Mouse (Mus musculus) thymus, adult 2 months (tissue): ENCODE measurements around the gene Trpv3. TPM values are rescaled to one million over a fixed set of nuclear protein-coding genes. Genes with fewer than 3 reads are reported as not detected.
"Not testable (repeated sequence)": the region's sequence is repeated elsewhere in the genome, so short reads cannot be mapped to it uniquely, and the experiment has no call there.

Source experiments
- DNase-seq: peaks from one replicate; pipeline ENCODE4 v3.0.0; 2021
- H3K27ac ChIP-seq: fragments of 200-500 bp; 2 replicates; pipeline ENCODE4 v1.5.1; 2012; ENCODE audit warnings: low read length, control low read depth; ENCODE audit not compliant: control insufficient read depth, insufficient read depth
- H3K27me3 ChIP-seq: fragments of 200-500 bp; 2 replicates; pipeline ENCODE4 v1.6.1; 2012; ENCODE audit warnings: mild to moderate bottlenecking, low read length, moderate library complexity, mixed read lengths; ENCODE audit not compliant: control insufficient read depth, insufficient read depth
- H3K36me3 ChIP-seq: fragments of 200-500 bp; 2 replicates; pipeline ENCODE4 v1.6.1; 2012; ENCODE audit warnings: mild to moderate bottlenecking, low read length, moderate library complexity; ENCODE audit not compliant: control insufficient read depth, insufficient read depth
- H3K4me1 ChIP-seq: fragments of 200-500 bp; replicated peaks from 2 replicates; pipeline ENCODE4 v1.6.1; 2012; ENCODE audit warnings: low read length; ENCODE audit not compliant: control insufficient read depth, insufficient read depth
- H3K4me3 ChIP-seq: fragments of 200-500 bp; 2 replicates; pipeline ENCODE4 v1.5.1; 2012; ENCODE audit warnings: mild to moderate bottlenecking, low read length, control low read depth, moderate library complexity; ENCODE audit not compliant: control insufficient read depth, insufficient read depth
- CTCF ChIP-seq: fragments of 200-500 bp; IDR thresholded peaks from 2 replicates; pipeline ENCODE4 v1.5.1; 2012; ENCODE audit warnings: mild to moderate bottlenecking, control low read depth, low read length, moderate library complexity, borderline replicate concordance; ENCODE audit not compliant: control insufficient read depth, poor library complexity, insufficient read depth; ENCODE audit errors: extremely low read depth
- POLR2A ChIP-seq: fragments of 200-500 bp; IDR thresholded peaks from 2 replicates; pipeline ENCODE4 v1.6.1; 2012; ENCODE audit warnings: mild to moderate bottlenecking, low read length, control low read depth, moderate library complexity; ENCODE audit not compliant: control insufficient read depth, poor library complexity, insufficient read depth; ENCODE audit errors: extremely low read depth
- WGBS: fragments of 180-500 bp; shearing (Covaris S2); methylation state at CpG from one replicate; pipeline ENCODE4 v1.1.7; 2018; 5-methylcytosine and 5-hydroxymethylcytosine counted together
- polyA plus RNA-seq: library from polyadenylated mRNA; depleted of rRNA; stranded (reverse); fragments of >200 nt; gene quantifications from 2 replicates; pipeline ENCODE4 v1.2.3, GENCODE M21; 2012

Gene Trpv3
- polyA plus RNA-seq, 1 experiment, result 0.19 TPM

- Histone ChIP-seq H3K4me1 (no peaks in the 10 kb centered on the region), H3K27me3 (no peaks in the 10 kb centered on the region), H3K4me3 (no peak overlapping the region), H3K27ac (no peak overlapping the region), H3K36me3 (no peaks in the 10 kb centered on the region)
- 85% methylated on average over 9 of the region's 9 CpGs for WGBS
- TF ChIP-seq POLR2A (no peak), CTCF (no peak)
- DNase-seq, result no peak
Measured at GRCm38 (mm10) chr11:73283369-73283768, 16.2 kb downstream of the Trpv3 start.

DNA sequence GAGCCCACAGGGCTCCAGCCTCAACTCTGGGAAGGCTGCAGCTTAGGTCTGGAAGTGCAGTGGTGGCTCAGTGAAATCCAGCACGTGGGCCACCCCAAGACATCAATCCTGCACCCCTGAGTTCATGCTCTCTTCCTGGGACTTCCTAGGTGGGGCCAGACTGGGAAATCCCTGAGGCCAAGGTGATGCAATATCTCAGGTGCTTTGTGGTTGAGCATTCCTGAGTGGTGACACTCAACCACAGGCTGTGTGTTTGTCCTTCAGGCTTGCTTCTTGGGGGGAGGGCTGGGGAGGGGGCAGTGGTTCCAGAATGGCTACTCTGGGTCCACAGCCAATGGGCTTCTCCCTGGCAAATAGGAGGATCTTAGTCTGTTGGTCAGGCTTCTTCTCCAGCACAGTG is 16.7 kb downstream of the Trpv3 start:
- 35% methylated on average over 1 of the region's 1 CpGs for WGBS

DNA sequence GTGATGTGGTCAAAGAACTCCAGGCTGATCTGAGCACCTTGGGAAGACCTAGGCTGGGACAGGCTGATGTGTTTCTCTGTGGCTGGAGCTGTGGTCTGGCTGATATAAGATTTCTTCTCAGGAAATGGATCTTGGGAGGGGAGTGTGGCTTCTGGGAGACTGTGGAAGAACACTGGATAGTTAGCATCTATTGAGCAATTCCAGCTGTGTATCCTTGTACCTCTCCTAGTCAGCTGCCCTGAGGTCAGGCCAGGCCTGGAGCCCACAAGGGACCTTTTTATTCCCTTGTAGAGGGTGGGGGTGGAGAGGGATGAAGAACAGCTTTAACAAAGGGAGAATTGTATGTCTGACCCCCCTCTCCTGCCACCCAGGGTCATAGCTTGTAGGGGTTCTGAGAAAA is 17.2 kb downstream of the Trpv3 start:
- TF ChIP-seq CTCF, result no peak
- TF ChIP-seq POLR2A, result no peak
- no peak overlapping the region for H3K4me3 ChIP-seq
- no peaks in the 10 kb centered on the region for H3K4me1 ChIP-seq
- H3K36me3 ChIP-seq, result no peaks in the 10 kb centered on the region
- H3K27ac ChIP-seq, result no peak overlapping the region
- no peaks in the 10 kb centered on the region for H3K27me3 ChIP-seq
- no peak for DNase-seq

More for the DNA sequence above, 16.7 kb downstream of the Trpv3 start:
- Histone ChIP-seq H3K4me3 (no peak overlapping the region), H3K36me3 (no peaks in the 10 kb centered on the region), H3K27me3 (no peaks in the 10 kb centered on the region), H3K4me1 (no peaks in the 10 kb centered on the region), H3K27ac (no peak overlapping the region)
- TF ChIP-seq CTCF (no peak), POLR2A (no peak)
- no peak for DNase-seq

- no peak overlapping the region for H3K27ac ChIP-seq
- H3K36me3 ChIP-seq, result no peaks in the 10 kb centered on the region
- H3K27me3 ChIP-seq, result no peaks in the 10 kb centered on the region
- H3K4me1 ChIP-seq, result no peaks in the 10 kb centered on the region
- TF ChIP-seq POLR2A, result no peak
- WGBS, result 83% methylated on average over 1 of the region's 1 CpGs
- no peak overlapping the region for H3K4me3 ChIP-seq
- DNase-seq, result no peak
Measured at GRCm38 (mm10) chr11:73289621-73290020, 22.4 kb downstream of the Trpv3 start.

- Histone ChIP-seq H3K4me1 (no peaks in the 10 kb centered on the region), H3K4me3 (no peak overlapping the region), H3K36me3 (no peaks in the 10 kb centered on the region), H3K27ac (no peak overlapping the region), H3K27me3 (no peaks in the 10 kb centered on the region)
- no peak for TF ChIP-seq POLR2A
- DNase-seq, result no peak
- 69% methylated on average over 2 of the region's 2 CpGs for WGBS
Measured at GRCm38 (mm10) chr11:73303123-73303522, 35.9 kb downstream of the Trpv3 start.

- TF ChIP-seq POLR2A (no peak), CTCF (no peak)
- Histone ChIP-seq H3K4me3 (no peak overlapping the region), H3K36me3 (no peaks in the 10 kb centered on the region), H3K27me3 (no peaks in the 10 kb centered on the region), H3K4me1 (no peaks in the 10 kb centered on the region), H3K27ac (no peak overlapping the region)
- 72% methylated on average over 3 of the region's 3 CpGs for WGBS
- DNase-seq, result no peak
Measured at GRCm38 (mm10) chr11:73315961-73316360, 48.8 kb downstream of the Trpv3 start.

DNA sequence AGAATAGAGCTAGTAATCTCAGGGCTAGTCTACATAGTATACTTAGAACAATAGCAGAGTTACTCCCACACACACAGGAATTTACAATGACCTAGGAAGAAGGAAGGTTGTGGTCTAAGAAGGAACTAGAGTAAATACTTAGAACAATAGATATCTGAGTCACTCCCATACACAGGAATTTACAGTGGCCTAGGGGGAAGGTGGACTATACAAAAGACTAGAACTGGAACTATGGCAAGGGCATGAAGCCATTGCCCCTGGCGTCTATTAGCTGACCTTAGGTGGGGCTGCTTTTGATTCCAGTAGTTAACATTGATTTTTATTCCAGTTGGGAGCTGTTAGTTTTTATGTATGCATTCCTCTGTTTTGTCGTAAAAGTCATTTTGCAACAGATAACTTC is 51.4 kb downstream of the Trpv3 start:
- H3K27ac ChIP-seq, DNase-seq, H3K27me3 ChIP-seq, H3K4me1 ChIP-seq, H3K4me3 ChIP-seq, H3K36me3 ChIP-seq: not testable (repeated sequence)
- WGBS, result 79% methylated on average over 2 of the region's 2 CpGs

- not testable (repeated sequence) for H3K36me3 ChIP-seq, H3K4me1 ChIP-seq, H3K27ac ChIP-seq, H3K27me3 ChIP-seq, DNase-seq, H3K4me3 ChIP-seq
- 92% methylated on average over 13 of the region's 13 CpGs for WGBS
Measured at GRCm38 (mm10) chr11:73321064-73321463, 53.9 kb downstream of the Trpv3 start.
